Mouse (Mus musculus) embryonic facial prominence, embryonic 15.5 days (tissue): ENCODE measurements around the gene Dnal1. TPM values are rescaled to one million over a fixed set of nuclear protein-coding genes. Genes with fewer than 3 reads are reported as not detected.
A peak's percentile ranks its signal among the peaks of the same experiment; 100 is the strongest.

Experiments
- ATAC-seq: fragments of 200-750 bp; cut with Nextera tagmentation; 2 replicates; pipeline ENCODE4 v1.8.0; 2017; ENCODE audit warnings: low read depth, moderate TSS enrichment; ENCODE audit not compliant: insufficient number of reproducible peaks, low FRiP score, low TSS enrichment
- H3K27ac ChIP-seq: fragments of 300-500 bp; sonication (generic); replicated peaks from 2 replicates; pipeline ENCODE4 v1.5.1; 2015; ENCODE audit warnings: mild to moderate bottlenecking, inconsistent platforms
- H3K27me3 ChIP-seq: fragments of 300-500 bp; sonication (generic); 2 replicates; pipeline ENCODE4 v1.6.1; 2015; ENCODE audit warnings: inconsistent platforms
- H3K36me3 ChIP-seq: fragments of 300-500 bp; sonication (generic); 2 replicates; pipeline ENCODE4 v1.6.1; 2015; ENCODE audit warnings: mild to moderate bottlenecking, inconsistent platforms
- H3K4me1 ChIP-seq: fragments of 300-500 bp; sonication (generic); 2 replicates; pipeline ENCODE4 v1.6.1; 2015; ENCODE audit warnings: inconsistent platforms
- H3K4me2 ChIP-seq: fragments of 300-500 bp; sonication (generic); replicated peaks from 2 replicates; pipeline ENCODE4 v1.6.1; 2015; ENCODE audit warnings: mild to moderate bottlenecking, inconsistent platforms
- H3K4me3 ChIP-seq: fragments of 300-500 bp; sonication (generic); replicated peaks from 2 replicates; pipeline ENCODE4 v1.5.1; 2015; ENCODE audit warnings: mild to moderate bottlenecking, inconsistent platforms
- H3K9ac ChIP-seq: fragments of 300-500 bp; sonication (generic); 2 replicates; pipeline ENCODE4 v1.6.1; 2015; ENCODE audit warnings: inconsistent platforms
- H3K9me3 ChIP-seq: fragments of 300-500 bp; sonication (generic); replicated peaks from 2 replicates; pipeline ENCODE4 v1.6.1; 2016; ENCODE audit warnings: inconsistent platforms
- WGBS: fragments of 180-500 bp; shearing (Covaris S2); methylation state at CpG from one replicate; pipeline ENCODE4 v1.1.7; 2015; 5-methylcytosine and 5-hydroxymethylcytosine counted together
- polyA plus RNA-seq: library from polyadenylated mRNA; unstranded; fragments of >200 nt; fragmentation: Nextera tagmentation; extraction: Ambion mirVana; gene quantifications from 2 replicates; pipeline ENCODE4 v1.2.1, GENCODE M21; 2015

Gene Dnal1
- polyA plus RNA-seq, 1 experiment from 2014 or later: 6.0 TPM

DNA sequence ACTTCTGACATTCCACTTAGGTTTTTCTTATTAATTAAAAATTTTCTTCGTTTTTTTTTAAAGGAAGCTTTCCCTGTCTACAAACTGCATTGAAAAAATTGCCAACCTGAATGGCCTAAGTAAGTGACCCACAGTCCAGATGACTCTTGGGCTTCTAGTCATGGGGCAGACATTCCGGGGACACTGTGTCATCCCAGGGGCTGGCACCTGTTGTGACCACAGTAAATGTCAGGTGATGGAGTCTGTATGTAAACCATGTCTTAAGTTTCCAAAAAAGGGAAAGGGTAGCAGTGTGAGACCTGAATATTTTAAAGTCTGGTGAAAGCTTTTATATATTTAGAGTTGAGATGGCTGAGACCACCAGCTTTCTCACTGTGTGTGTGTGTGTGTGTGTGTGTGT lies 12.7 kb downstream of the Dnal1 start:
- peaks cover 31% of the 10 kb centered on the region; the same call in 1 of the 2 replicates for H3K36me3 ChIP-seq
- ATAC-seq: no peak
- WGBS: 81% methylated on average over 2 of the region's 2 CpGs
- no peaks in the 10 kb centered on the region for H3K4me1 ChIP-seq
- no peaks in the 10 kb centered on the region for H3K27me3 ChIP-seq
- no peaks in the 10 kb centered on the region for H3K9me3 ChIP-seq
- H3K4me3 ChIP-seq: no peak overlapping the region
- H3K27ac ChIP-seq: no peak overlapping the region
- no peak overlapping the region for H3K4me2 ChIP-seq
- H3K9ac ChIP-seq: no peak overlapping the region

DNA sequence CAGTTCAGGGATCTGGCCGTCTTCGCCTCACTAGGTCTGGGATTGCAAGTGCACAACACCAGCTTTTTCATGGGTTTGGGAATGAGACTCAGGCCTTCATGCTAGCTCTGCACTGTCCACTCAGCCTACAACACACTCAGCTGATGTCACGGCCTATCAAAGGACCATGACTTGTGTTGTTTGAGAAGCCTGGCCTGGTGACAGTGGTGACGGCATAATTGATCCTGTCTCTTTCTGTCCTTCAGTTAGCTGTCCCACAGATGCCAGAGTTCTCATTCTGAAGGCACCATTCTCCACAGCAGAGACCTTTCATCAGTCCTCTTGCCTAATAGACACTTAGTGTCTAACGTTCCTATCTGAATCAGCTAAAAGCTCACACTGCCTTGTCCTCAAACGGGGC lies 14.4 kb downstream of the Dnal1 start:
- Histone ChIP-seq H3K4me3 (no peak overlapping the region), H3K9ac (no peak overlapping the region), H3K36me3 (peaks cover 37% of the 10 kb centered on the region; the same call in 1 of the 2 replicates), H3K9me3 (no peaks in the 10 kb centered on the region), H3K4me2 (no peak overlapping the region), H3K4me1 (no peaks in the 10 kb centered on the region), H3K27ac (no peak overlapping the region), H3K27me3 (no peaks in the 10 kb centered on the region)
- WGBS: 88% methylated on average over 6 of the region's 6 CpGs
- ATAC-seq: no peak

DNA sequence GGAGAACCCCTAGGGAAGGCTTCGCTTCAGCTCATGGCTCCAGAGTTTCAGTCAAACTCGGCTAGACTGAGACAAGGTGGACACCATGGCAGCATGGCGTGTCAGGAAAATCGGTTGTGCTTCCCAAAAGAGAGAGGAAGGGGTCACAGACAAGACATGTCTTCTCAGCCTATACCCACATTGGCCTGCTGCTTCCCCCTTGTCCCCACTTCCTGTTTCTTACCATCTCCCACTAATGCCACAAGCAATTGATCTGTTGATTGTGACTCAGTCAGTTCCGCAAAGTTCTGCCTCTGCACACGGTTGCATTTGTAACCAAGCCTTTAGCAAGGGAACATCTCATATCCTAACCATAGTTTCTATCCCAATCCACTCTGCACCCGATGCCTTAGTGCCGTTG lies 15.8 kb downstream of the Dnal1 start:
- ATAC-seq: no peak
- Histone ChIP-seq H3K4me3 (no peak overlapping the region), H3K27me3 (no peaks in the 10 kb centered on the region), H3K9me3 (no peaks in the 10 kb centered on the region), H3K27ac (no peak overlapping the region), H3K36me3 (peaks cover 39% of the 10 kb centered on the region; the same call in 1 of the 2 replicates), H3K9ac (no peak overlapping the region), H3K4me1 (no peaks in the 10 kb centered on the region), H3K4me2 (no peak overlapping the region)
- WGBS: 87% methylated on average over 8 of the region's 8 CpGs

DNA sequence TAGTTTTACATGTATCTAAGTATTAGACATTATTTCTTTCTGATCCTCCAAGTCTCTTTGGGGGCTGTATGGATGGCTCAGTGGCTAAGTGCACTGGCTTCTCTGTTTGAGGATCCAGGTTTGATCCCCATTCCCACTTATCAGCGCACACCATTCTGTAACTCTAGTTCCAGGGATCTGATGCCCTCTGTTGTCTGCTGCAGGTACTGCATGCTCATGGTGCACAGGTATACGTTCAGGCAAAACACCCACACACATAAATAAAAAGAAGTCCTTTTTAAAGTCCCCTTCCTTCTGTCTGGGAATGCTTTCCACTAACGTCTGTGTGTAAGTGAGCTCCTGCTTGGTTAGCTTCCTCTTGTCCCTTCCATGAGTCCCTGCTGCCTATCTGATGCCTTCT lies 18.1 kb downstream of the Dnal1 start:
- no peak overlapping the region for H3K27ac ChIP-seq
- ATAC-seq: no peak
- peaks cover 50% of the 10 kb centered on the region for H3K36me3 ChIP-seq
- no peak overlapping the region for H3K4me3 ChIP-seq
- H3K4me1 ChIP-seq: no peaks in the 10 kb centered on the region
- no peaks in the 10 kb centered on the region for H3K27me3 ChIP-seq
- H3K9ac ChIP-seq: no peak overlapping the region
- WGBS: 63% methylated on average over 3 of the region's 3 CpGs
- H3K9me3 ChIP-seq: no peaks in the 10 kb centered on the region
- no peak overlapping the region for H3K4me2 ChIP-seq

DNA sequence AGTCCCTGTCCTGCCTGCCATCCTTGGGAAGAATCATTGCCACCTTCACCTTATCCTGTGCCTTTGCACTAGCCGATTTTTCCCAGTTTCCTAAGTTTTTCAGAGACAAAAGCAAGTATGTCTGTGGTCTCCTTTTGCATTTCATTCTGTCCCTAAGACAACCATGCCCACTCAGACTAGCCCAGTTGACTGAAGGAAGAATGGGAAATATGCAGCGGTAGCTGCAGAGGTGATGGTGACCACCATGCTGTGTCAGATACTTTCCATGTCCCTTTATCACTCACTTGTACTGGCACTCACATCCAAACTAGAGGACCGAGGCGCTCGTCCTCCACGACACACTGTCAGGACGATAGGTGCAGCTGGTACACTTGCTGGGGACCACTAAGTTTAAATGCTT lies 23.0 kb downstream of the Dnal1 start:
- Histone ChIP-seq H3K36me3 (peaks cover 29% of the 10 kb centered on the region), H3K9ac (no peak overlapping the region), H3K9me3 (no peaks in the 10 kb centered on the region), H3K27ac (no peak overlapping the region), H3K4me1 (no peaks in the 10 kb centered on the region), H3K4me2 (no peak overlapping the region), H3K27me3 (no peaks in the 10 kb centered on the region), H3K4me3 (no peak overlapping the region)
- no peak for ATAC-seq
- 96% methylated on average over 7 of the region's 7 CpGs for WGBS

DNA sequence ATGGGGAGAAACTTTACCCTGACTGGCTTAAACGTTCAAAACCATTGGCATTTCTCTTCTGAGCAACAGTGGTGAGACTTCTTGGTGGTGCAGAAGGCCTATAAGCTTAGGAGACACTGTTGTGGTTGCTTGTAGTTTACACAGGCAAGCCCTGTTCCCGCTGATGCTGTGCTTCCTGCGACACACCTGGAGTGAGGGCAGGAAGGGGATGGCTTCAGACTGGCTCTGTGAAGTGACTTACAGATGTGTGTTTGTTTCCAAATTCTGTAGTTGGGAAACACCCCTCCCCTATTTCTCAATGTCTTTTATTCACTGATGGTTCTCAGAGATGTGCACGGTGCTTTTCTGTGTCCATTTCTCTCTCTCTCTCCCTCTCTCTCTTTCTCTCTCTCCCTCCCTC lies 26.0 kb downstream of the Dnal1 start:
- Histone ChIP-seq H3K9ac (no peak overlapping the region), H3K27me3 (no peaks in the 10 kb centered on the region), H3K4me1 (no peaks in the 10 kb centered on the region), H3K27ac (no peak overlapping the region), H3K36me3 (peaks cover 24% of the 10 kb centered on the region), H3K9me3 (no peaks in the 10 kb centered on the region), H3K4me2 (no peak overlapping the region), H3K4me3 (no peak overlapping the region)
- ATAC-seq: no peak
- WGBS: 57% methylated on average over 4 of the region's 4 CpGs

DNA sequence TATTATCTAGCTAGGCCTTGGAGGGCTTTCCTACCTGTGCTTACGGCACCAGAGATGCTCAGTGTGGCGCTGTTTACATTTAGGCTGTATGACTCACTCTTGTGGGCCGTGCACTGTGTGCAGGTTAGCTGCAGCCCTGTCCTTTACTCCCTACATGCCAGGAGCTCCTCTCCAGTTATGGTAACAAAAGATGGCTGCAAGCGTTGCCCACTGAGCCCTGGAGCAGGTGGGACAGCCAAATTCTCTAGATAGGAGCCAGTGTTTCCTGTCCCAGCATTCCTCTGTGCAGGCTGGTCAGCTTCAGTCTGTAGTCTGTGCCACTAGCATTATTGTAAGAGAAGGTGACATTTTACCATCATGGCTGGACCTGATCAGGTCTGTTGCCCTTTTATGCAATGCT lies 27.1 kb downstream of the Dnal1 start:
- WGBS: 84% methylated on average over 4 of the region's 4 CpGs
- no peak overlapping the region for H3K4me3 ChIP-seq
- H3K9me3 ChIP-seq: no peaks in the 10 kb centered on the region
- ATAC-seq: no peak
- H3K36me3 ChIP-seq: peaks cover 19% of the 10 kb centered on the region
- H3K4me1 ChIP-seq: no peaks in the 10 kb centered on the region
- no peaks in the 10 kb centered on the region for H3K27me3 ChIP-seq
- H3K4me2 ChIP-seq: no peak overlapping the region
- no peak overlapping the region for H3K27ac ChIP-seq
- no peak overlapping the region for H3K9ac ChIP-seq

DNA sequence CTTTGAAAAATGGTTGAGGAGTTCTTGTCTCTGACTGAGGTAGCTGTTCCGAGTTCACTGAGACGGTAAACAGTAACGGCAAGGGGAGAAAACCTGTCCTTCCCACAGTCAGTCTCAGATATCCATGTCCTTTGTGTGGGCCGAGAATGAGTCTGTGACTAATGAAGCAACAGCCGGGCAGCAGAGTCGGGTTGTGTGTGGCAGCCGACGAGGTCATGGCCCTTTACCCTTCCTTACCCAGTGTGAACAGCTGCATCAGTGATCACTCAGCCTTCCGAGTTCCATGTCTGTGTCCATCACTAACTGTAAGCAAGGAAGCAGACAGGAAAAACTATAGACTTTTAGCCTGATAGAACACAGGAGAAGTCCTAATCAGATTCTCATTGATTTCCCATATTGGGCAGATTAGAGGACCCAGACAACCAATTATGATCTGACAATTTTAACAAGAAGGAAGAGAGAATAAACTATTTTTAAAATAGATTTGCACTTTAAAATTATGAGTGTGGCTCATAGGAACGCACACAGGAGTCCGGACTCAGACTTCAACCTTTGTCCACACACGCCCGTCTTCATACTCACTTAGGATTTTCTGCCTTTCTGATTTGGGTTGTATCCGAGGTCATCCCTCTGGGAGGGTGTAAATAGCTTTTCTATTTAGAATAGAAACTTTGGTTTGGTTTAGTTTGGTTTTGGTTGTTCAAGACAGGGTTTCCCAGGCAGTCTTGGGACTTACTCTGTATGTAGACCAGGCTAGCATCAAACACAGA lies 28.3 kb downstream of the Dnal1 start:
- Histone ChIP-seq H3K4me2 (no peak overlapping the region), H3K9me3 (no peaks in the 10 kb centered on the region), H3K27me3 (no peaks in the 10 kb centered on the region), H3K9ac (no peak overlapping the region), H3K27ac (no peak overlapping the region), H3K4me1 (no peaks in the 10 kb centered on the region), H3K36me3 (peaks cover 8% of the 10 kb centered on the region), H3K4me3 (no peak overlapping the region)
- 56% methylated on average over 14 of the region's 14 CpGs for WGBS
- ATAC-seq: no peak

DNA sequence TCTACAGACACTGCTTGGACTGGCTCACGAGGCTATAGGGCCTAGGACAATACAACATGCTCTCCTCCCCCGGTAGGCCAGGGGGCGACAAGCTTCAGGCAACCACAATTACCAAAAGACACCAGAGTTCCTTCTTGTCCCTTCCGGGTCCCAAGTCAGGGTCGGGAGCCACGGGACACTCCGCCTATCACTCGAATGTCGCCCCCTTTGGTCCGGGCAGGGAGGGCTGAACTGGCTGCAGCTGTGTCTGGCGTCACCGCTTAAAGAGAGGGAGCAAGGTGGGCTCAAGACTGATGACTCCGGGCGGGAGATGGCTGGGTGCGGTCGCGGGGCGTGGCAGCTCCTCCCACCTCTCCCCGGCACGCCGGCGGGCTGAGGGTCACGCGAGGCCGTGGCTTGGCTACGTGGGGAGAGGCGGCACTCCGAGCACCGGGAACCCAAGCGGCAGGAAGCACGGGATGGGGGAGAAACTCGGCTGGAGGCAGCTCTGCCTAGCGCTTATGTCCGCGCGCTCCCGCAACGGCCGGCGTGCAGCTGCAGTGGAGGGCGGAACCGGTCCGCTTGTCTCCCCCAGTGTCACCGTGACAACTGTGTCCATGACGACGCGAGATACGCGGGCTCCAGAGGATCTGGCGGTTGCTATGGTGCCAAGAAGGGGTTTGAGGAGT lies 33.9 kb downstream of the Dnal1 start, which contains the start of gene Pnma1:
Gene Pnma1 (minus strand): TSS at position 536 of the 668 bp plus-strand sequence.
- peak; percentile 76 for ATAC-seq
- peak within 1 kb of the TSS; percentile 55 for H3K4me3 ChIP-seq
- peaks cover 19% of the 10 kb centered on the region for H3K4me1 ChIP-seq
- peaks cover 15% of the 10 kb centered on the region for H3K36me3 ChIP-seq
- 2% methylated on average over 50 of the region's 50 CpGs for WGBS
- H3K27me3 ChIP-seq: no peaks in the 10 kb centered on the region
- H3K27ac ChIP-seq: no peak within 1 kb of the TSS
- H3K4me2 ChIP-seq: peak within 1 kb of the TSS; percentile 85
- H3K9ac ChIP-seq: peak within 1 kb of the TSS; percentile 31
- no peaks in the 10 kb centered on the region for H3K9me3 ChIP-seq

DNA sequence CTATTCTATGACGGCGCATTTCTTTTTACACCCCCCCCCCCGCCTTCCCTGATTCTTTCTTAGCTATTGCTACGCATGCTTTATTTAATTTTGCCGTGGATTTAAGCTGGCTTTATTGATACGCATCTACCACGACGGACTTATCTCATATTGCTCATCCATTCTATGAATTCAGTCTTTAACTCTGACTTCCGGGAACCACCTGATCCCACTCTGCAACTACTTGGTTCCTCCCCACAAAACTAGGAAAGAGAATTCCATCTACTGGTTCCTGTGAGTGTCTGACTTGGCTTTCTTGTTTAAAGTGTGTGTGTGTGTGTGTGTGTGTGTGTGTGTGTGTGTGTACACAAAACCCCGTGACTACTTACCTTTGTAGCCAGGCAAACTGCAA lies 34.5 kb downstream of the Dnal1 start:
- Histone ChIP-seq H3K27ac (no peak overlapping the region), H3K9ac (no peak overlapping the region), H3K4me3 (peak overlapping the region; percentile 55), H3K4me2 (peak overlapping the region; percentile 85), H3K4me1 (peaks cover 19% of the 10 kb centered on the region), H3K36me3 (peaks cover 21% of the 10 kb centered on the region), H3K27me3 (no peaks in the 10 kb centered on the region), H3K9me3 (no peaks in the 10 kb centered on the region)
- no peak for ATAC-seq
- 9% methylated on average over 10 of the region's 10 CpGs for WGBS

DNA sequence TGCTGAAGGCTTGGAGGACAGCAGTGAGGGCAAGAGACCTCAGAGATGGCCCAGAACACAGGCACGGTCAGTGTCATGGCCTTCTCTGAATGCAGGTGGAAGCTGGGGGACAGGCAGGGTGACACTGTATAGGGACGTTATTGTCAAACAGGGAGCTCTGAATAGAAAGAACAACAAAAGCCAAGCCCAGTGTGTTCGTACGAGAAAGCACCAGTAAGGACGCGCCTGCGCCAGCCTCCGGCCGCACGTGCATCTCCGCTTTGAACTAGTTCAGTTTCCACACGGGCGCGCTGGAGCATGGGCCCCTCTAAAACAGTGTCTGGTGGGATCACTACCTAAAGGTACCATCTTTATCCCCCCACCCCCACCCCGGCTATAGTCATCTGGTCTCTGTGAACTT lies 35.8 kb downstream of the Dnal1 start:
- Histone ChIP-seq H3K4me2 (no peak overlapping the region), H3K4me1 (peaks cover 19% of the 10 kb centered on the region), H3K9me3 (no peaks in the 10 kb centered on the region), H3K27me3 (no peaks in the 10 kb centered on the region), H3K9ac (no peak overlapping the region), H3K36me3 (peaks cover 32% of the 10 kb centered on the region), H3K4me3 (no peak overlapping the region), H3K27ac (0 out of 2 replicates have a peak overlapping the region, but pooled peaks have one; percentile 22)
- no peak for ATAC-seq
- 80% methylated on average over 15 of the region's 15 CpGs for WGBS
